Mouse (Mus musculus): ENCODE data around the gene Srpr. TPM values are rescaled to one million over a fixed set of nuclear protein-coding genes. Genes with fewer than 3 reads are reported as not detected.

Srpr gene
- total RNA-seq, 2 experiments from 2014 or later: 63.1 to 67.3 TPM

DNA sequence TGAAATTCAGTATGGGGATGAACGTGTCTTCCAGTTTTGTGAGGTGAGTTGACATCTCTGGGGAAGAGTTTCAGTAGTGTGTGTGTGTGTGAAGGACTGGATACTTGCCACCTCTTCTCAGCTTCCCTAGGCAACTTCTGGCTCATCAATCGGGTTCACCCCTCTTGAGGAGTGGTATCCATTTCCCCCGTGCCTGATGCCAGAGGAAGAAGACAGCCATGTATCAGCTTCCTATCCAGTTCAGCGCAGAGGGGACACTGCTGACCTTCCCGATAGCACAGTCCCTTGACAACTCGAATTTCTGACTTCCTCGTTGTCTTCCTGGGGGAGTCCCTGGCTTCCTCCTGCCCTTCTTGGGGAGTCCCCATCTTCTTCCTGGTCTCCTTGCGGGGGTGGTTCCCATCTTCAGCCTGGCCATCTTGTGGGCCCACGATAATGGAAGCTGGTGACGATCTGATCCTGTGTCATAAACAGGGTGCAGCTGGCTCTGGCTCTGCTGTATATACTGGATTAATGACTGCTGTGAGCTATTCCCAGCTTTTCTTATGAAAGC lies 12.5 kb upstream of the Srpr start:
- no peak for DNase-seq (ENCODE audit: low spot score in 2 of 2)

DNA sequence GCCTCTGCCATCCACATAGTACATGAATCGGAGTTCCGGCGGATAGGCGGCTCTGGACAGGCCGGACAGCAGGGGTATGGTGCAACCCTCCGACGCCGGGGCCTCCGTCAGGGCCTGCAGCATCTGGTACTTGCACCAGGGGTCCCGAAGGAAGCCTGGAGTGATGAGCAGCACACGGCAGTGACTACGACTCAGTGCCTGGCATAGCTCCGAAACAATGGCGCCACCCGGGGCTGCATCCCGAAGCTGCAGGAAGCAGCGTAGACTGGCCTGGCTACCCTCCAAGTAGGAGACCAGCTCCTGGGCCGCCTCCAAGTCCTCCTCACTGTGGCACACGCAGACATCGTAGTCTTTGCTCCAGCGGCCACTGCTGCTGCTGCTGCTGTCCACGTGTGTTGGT lies 11.3 kb upstream of the Srpr start:
- DNase-seq (ENCODE audit: low spot score in 2 of 2): no peak

- no peak for DNase-seq (ENCODE audit: low spot score in 2 of 2)
Observed at GRCm38 (mm10) chr9:35192983-35193542, 6.9 kb upstream of the Srpr start.

- DNase-seq (ENCODE audit: low spot score in 2 of 2): no peak
Observed at GRCm38 (mm10) chr9:35194048-35194447, 5.9 kb upstream of the Srpr start.

DNA sequence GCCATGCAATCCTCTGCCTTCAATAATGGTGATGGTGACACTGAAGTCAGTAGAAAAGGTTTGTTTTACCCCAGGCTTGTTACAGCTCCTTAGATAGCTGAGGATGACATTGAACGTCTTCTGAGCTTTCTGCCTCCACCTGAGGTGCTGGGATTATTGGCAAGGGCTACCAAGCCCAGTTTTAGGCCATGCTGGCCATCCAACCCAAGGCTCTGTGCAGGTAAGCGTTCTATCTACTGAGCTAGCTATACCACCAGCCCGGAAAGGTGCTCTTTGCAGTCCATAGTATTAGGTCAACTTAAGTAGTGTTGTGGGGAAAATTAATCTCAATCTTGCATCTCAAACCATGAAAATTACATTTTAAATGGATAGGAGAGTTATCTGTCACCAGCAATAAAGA lies 2.4 kb upstream of the Srpr start:
- no peak for DNase-seq (ENCODE audit: low spot score in 2 of 2)

GRCm38 (mm10) chr9:35198351-35198750 lies 1.6 kb upstream of the Srpr start:
- no peak for DNase-seq (ENCODE audit: low spot score in 2 of 2)

DNA sequence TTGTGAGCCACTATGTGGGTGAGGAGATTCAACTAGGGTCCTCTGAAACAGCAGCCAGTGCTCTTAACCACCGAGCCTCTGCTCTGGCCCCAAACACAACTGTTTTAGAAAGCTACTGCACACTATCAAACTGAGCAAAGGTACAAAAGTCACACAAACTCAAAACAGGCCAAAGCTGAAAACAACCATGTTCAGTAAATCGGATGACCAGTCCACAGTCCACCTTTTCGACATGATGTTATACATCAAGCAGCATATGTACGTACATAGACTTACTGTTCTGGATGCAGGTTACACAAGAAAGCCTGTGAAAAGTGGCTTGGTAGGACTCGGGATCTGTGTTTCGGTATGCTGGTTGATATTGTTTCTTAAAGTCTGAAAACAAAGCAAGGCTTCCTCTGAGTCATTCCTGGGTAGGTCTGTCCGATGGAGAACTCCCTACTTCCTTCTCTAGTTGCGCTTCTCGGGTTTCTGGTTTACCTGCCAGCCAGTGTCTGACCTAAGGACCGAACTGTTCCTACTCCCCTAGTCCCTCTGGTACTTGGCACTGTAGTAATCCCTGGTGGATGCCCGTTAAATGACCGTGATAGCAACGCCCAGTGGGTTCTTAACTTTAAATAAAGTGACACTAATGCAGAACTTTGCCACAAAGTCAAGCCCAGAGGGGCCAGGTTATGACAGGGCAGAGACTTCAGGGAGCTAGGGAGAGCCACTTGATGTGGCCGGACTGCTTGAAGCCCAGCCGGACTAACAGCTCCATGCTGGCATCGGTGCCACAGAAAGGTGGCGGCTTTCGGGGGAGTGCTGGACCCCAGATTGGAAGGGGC lies 817 bp upstream of the Srpr start:
- no peak for DNase-seq (ENCODE audit: low spot score in 2 of 2)

DNA sequence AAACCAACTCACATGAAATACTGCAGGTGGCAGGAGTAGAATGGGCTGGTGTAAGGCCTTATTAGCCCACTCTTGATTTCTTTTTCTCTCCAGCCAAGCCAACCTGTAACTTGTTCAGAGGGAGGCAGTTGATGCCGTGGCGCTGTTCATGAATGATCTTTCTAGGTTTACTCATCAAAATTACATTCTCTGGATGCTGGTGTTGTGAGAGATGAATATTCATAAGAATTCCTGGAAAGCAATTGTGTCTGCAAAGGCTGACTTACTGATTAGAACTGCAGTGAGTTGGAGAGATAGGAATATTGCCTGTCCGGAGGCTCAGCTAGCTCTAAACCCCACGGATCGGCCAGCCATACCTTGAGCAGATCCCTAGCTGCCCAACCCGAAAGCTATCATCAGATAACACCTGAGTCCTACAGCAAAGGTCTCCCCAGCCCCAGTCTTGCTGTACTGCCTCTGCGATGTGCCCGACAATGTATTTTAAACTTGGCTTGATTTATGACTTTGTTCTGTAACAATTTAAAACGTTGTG lies 620 bp downstream of the Srpr start:
- DNase-seq (ENCODE audit: low spot score in 2 of 2): no peak

GRCm38 (mm10) chr9:35203536-35203935 lies 3.6 kb downstream of the Srpr start:
- DNase-seq (ENCODE audit: low spot score in 2 of 2): no peak

GRCm38 (mm10) chr9:35204421-35204820 lies 4.4 kb downstream of the Srpr start:
- no peak for DNase-seq (ENCODE audit: low spot score in 2 of 2)

DNA sequence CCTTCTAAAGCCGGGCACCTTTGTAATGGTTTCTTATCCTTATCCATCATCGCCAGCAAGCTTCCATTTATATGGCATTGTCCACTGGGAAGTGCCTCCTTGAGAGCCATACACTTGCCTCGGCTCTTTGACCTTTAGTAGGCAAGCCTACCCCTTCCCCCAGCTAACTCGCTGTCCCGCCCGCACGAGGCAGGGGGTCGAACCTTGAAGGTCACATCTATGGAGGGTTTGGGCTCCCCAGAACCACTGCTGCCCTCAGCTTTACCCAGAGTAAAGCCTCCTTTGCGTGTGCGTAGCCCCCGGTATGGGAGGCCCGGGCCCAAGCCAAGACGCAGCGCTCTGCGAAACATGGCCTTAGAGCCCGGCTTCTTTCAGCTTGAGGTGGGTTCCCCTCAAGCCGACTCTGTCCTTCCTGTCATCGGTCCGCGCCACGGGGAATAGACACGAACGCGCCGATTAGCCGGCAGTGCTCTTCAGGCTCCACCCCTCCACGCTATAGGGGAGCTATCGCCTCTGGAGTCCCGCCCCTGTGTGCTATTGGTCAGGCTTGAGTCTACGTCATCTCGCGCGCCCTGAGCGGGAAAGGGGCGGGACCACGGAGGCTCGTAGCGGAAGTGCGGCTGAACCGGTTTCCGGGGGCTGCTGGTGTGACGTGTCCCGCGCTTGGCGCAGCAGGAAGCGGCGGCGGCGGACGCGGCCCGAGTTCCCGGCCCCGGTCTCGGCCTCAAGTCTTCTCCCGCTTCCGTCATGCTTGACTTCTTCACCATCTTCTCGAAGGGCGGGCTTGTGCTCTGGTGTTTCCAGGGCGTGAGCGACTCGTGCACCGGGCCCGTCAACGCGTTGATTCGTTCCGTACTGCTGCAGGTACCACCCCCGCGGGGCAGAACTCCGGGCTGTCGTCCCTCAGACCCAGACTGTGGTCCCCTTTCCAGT lies 10.8 kb downstream of the Srpr start, which contains the start of gene Foxred1:
Gene Foxred1, minus strand, starts transcription at position 514 of the 933 bp plus-strand sequence.
- peak; percentile 97 to 99 for DNase-seq (ENCODE audit: low spot score in 2 of 2)

DNA sequence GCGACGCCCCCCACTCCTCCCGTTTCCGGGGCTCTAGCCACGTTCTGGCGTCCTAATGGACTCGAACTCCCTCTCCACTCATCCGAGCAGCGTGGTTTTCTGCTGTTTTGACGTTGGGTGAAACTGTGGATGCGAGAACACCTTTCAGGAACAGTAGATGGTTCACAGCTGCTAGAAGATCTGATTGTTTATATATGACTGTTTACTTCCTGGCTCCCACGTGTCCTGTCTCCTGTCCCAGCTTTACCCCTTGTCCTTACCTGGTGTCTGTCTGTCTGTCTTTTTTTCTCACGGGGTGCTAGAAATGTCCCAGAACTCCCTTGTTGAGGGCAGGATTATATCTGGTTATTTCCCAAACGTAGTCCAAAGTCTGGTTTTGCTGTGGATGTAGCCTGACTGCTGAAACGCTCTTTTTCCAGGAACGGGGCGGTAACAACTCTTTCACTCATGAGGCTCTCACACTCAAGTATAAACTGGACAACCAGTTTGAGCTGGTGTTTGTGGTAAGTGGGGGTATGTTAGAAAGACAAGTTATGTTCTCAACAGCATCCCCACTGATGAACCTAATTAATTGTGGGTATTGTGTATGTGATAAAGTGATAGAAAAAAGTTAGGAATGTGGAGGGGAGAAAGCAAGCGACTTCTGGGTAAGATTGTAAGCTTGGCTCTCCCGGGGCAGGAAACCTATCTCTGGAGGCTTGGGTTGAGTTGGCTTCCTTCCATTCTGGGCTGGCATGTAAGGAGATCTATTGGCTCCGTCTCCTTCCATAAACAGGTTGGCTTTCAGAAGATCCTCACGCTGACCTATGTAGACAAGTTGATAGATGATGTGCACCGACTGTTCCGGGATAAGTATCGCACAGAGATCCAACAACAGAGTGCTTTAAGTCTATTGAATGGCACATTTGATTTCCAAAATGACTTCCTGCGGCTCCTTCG lies 11.9 kb downstream of the Srpr start:
- no peak for DNase-seq (ENCODE audit: low spot score in 2 of 2)

DNA sequence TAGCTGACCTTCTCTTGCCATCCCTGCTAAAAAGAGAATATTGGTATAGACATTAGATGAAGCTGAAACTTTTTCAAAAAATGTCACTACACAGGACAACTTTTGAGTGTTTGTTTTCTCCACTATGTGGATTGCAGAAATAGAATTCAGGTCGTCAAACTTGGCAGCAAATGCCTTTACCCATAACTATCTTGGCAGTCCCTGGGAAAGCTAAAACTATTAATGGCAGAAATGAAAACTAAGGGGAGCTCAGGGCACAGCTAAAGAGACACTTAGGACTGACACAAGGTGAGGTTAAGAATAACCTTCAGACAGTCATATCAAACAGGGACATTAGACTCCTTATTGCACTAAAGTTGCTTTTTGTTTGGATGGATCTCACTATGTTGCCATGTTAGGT lies 18.0 kb downstream of the Srpr start:
- DNase-seq (ENCODE audit: low spot score in 2 of 2): no peak

DNA sequence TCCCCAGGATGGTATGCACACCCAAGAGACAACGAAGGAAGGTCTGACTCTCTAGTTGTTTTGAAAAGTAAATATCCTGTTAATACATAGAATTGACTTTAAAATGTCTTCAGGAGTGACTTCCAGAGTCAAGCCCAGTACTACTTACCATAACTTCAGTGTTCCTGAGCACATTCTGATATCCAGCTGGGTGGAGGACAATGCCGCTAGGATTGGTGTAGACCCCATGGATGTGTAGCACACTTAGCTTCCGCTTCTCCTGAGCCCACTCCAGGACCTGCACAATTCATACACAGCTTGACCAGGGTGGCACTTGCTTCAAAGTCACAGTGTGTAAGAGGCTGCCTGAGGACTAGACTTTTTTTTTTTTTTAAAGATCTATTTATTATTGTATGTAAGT lies 23.5 kb downstream of the Srpr start:
- no peak for DNase-seq (ENCODE audit: low spot score in 2 of 2)

GRCm38 (mm10) chr9:35228671-35229070 lies 28.7 kb downstream of the Srpr start:
- DNase-seq (ENCODE audit: low spot score in 2 of 2): no peak

DNA sequence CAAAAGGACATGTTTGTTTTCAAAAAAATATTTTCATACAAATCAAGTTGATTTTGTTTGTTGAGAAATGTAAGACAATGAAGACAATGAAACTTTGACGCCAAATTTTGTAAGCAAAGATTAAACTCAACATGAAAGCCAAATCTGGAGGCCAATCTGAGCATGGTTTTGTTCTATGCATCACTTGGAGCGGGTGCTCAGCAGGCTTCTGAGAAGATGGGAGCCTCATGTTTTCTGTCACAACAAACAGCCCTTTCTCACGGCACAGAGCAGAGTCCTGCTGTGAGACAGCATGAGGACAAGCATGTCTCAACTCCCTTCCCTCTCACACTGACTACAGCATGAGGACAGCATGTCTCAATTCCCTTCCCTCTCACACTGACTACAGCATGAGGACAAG lies 36.0 kb downstream of the Srpr start:
- DNase-seq (ENCODE audit: low spot score in 2 of 2): no peak

GRCm38 (mm10) chr9:35238371-35238770 lies 38.4 kb downstream of the Srpr start:
- DNase-seq (ENCODE audit: low spot score in 2 of 2): no peak

- no peak for DNase-seq (ENCODE audit: low spot score in 2 of 2)
Observed at GRCm38 (mm10) chr9:35238915-35239571, 39.1 kb downstream of the Srpr start.

DNA sequence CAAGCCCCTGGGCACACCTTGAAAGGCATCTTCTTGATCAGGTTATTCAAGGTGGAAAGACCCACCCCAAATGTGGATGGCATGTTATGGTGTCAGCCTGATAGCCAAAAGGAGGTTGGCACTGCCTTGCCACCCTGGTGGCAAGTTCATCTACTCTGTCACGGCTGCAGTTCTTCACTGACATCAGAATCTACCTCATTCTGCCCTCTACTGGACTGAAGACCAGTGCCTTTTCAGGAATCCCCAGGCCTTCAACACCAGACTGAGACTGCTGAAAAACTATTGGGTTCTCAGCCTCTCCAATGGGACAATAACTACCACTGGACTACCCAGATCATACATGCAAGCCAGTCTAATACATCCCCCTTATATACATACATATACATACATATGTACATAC lies 39.8 kb downstream of the Srpr start:
- DNase-seq (ENCODE audit: low spot score in 2 of 2): no peak

GRCm38 (mm10) chr9:35247405-35247804 lies 47.4 kb downstream of the Srpr start:
- DNase-seq (ENCODE audit: low spot score in 2 of 2): no peak
